Mouse (Mus musculus) cerebellum, postnatal 36 days (tissue): ENCODE results near the gene Gprc5a.

Experiments
- DNase-seq, 2 experiments: peaks; one replicate each; pipeline ENCODE4 v3.0.0; 2021 to 2022; ENCODE audit warnings: mixed read lengths in 2 of 2

The Gprc5a gene

DNA sequence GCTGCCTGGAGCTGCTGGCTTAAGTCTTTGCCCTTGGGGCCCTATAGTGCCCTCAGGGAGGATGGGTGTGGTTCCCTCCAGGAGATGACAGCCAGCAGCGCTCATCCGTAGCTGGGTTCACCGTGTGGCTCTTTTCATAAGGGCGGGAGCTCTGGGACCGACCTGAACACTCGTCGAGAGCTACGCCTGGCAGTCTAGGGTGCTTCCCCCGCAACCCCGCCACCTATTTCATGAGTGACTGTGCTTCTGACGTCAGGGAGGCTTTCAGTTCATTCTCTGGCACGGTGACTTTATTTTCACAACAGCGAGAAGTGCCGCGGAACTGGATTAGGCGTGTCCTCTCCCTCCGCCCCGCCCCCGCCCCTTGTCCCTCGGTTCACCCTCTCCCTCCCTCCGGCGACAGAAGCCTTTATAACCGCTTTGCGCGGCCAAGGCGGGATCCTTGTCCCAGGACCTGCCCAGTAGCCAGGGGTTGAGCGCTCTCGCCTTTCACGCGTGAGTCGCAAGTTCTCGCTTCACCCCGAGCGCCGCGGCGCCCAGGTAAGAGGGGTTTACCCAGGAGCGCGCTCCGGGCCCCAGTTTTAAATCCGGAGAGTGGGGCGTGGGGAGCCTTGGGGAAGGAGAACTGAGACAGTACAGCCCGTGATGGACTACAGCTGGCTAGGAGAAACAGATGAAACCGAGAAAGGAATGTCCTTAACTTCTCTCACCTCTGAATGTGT lies at the start of gene Gprc5a:
Gene Gprc5a, plus strand, starts transcription at position 416 of the 722 bp plus-strand sequence.
- no peak for DNase-seq

DNA sequence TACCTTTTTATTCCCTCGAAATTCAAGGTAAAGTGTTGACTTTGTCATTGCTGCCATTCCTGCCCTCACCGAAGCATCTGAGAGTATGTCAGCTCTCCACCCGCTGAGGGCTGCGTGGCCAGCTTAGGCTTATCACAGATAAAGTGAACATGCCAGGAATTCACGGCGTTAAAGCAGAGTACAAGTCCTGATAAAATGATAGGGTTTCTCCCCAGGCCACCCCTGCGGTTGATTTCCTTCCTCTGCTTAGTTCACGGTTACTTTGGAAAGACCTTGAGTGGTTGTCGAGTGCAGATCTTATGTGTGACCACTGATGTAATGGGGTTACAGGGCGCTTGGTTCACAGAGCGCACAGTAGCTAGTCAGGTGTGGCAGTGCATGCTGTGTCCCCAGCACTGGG lies 48.2 kb upstream of the Gprc5a start:
- DNase-seq = no peak

DNA sequence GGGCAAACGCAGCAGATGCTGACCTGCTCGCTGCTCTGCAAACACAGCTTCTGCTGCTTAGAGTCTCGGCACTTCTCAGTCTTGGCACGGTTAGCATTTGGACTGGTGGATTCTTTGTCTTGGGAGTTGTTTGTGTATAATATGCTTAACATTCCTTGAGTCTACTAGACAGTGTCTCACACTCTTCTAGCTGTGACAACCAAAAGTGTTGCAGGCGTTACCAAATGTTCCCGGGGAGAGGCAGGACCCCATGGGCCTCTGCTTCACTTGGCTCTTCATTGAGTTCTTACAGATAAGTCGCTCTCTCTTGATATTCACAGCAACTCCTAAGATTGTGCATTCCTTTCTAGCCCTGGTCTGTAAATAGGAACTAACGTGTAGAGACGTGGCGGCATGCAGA lies 45.9 kb upstream of the Gprc5a start:
- DNase-seq = no peak

DNA sequence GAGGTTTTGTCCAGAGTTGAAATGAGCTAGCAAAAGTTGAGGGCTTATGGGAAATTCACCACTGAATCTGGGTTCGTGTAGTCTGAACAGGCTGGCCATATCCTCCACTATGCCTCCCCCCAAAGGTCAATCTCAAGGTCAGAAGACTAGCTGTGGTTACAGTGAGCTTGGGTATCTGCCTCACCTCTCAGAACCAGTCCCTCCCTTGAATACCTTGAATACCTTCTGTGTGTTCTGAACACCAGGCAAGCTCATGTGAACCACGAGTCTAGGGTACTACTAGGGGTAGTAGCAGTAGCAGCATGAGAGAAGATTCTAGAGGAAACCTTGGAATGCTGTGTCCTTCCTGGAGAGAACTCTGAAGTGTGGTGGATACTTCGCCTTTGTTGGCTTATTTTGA lies 43.8 kb upstream of the Gprc5a start:
- no peak for DNase-seq

DNA sequence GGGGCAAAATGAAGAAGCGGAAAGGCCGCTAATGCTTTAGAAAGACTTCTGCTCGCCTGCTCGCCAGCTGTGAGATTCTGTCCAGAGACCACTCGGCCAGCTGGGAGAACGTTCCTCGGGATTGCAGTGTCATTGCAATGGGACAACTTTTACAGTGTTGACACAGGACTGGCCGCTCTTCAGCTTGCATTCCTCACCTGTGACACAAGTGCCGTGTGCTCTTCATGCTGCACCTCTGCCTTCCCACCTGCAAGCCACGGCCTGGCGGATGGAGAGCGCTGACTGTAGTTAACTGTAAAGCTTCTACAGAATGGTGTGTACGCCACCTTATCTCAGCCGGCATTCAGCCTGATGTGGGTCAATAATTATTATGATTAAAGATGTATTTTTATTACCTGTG lies 42.1 kb upstream of the Gprc5a start:
- no peak for DNase-seq

DNA sequence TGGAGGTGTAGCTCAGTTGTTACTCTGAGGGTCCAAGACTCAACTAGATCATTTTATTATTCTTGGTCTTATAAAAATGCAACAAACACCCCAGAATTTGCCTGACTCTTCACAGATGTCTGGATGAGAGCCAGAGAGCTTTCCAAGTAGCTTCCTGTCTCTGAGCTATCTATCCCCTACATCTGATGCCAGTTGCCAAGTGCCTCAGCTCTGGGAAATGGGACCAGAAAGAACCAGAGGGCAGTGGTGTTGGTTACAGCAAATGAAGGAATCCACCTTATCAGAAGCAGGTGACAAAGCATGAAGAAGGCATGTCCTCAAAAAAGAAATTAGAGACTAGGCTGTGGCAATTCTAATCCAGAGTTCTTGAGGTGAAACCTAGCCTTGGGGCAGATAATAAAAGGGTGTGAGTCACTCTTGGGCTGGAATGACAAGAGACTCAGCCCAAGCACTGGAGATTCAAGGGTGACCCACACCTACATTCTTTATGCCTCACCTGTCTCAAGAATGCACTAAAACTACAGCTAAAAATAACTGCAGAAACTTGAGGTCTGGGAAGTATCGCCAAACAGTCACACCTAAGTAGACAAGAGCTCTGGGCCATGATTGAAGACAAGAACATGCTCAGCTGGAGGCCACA lies 40.5 kb upstream of the Gprc5a start:
- DNase-seq = no peak

DNA sequence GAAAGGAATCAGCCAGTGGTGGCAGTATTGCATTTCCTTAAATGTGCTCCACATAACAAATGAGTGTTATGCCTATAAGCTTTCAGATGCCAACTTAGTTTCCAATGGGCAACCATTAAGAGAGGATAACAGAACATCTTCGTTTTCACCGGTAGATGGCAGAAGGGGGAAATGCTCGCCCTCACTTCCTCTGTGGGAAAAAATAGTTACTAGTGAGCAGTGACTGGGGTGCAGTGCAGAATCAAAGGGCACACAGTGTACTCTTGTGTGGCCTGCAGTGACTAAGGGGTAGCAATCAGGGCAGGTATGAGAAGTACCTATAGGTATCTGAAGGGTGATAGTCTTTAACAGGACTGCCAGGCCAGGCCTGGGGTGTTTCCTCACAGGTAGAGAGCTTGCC lies 39.2 kb upstream of the Gprc5a start:
- DNase-seq = peak in 1 of 2 experiments; percentile 9

DNA sequence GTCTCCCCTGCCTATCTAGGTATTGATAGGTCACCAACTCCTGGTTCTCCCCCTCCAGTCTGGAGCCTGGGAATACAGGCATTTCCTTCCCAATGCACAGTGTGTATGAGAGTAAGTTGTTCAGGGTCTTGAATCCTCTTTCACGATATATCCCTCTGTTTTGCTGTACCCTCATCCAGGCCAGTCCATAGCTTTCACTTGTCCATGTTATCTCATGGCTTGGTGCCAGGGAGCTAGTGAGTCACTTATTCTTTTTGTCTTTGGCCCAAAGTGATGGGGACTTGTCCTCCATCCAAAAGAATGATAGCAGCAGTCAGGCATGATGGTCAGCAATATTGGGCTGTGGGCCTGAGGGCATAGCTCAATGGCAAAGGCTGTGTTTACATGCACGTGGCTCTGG lies 38.7 kb upstream of the Gprc5a start:
- no peak for DNase-seq

DNA sequence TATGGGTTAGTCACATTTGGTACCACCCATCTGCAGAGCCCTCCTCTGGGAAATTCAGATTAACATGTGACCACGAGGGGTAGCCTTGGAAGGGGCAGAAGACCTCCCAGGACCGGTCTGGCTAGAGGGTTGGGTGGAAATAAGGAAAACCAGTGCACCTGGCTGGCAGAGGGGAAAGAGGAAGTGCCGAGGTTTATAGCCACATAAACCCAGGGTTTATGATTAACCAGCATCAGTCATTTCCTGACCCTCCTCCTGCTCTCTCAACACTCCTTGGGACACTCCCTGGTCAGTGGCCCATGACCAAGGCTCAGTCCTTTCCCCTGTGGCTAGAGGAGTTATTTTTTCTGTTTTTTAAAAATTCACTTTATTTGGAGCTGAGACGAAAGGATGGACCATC lies 36.2 kb upstream of the Gprc5a start:
- DNase-seq = no peak

DNA sequence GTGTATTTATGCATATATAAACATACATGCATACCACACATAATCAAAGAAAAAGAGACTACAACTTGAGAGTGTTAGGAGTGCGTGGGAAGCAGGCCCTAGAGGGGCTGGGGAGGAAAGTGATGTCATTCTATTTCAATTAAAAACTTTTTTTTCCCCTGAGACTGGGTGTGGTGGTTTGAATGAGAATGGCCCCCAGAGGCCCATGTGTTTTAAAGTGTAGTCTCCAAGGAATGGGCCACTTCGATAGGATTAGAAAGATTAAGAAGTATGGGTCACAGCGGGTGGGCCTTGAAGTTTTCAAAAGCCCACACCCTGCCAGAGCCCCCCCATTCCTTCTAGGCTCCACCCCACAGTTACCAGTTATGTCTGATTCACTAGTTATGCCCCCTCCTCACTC lies 26.8 kb upstream of the Gprc5a start:
- DNase-seq = no peak

DNA sequence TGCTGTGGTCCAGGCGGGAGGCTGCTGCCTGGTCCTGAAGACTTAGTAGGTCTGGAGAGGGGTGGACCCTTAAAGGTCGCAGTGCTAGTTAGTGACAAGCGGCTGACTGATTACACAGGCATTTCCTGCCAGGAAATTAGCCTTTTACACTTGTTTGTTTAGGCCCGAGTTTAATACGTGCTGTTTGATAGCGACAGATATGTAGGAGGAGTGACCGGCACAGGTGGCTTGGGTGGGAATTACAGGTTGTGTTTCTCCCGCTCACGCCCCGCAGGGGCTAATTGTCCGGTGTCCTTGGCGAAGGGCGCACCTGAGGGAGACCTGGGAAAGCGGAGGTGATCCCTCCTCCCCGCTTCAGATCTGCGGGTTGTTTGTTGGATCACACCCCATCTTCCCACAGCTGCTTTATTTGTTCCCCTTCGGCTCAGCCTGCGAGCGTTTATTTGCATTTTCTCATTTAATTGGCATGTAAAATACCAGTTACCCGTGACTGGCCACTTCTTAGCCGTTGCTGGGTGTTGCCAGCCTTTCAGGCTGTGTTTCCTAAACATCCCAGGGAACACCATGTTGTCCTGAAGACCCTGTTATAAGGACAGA lies 25.1 kb upstream of the Gprc5a start:
- DNase-seq = peak in 1 of 2 experiments; percentile 10

DNA sequence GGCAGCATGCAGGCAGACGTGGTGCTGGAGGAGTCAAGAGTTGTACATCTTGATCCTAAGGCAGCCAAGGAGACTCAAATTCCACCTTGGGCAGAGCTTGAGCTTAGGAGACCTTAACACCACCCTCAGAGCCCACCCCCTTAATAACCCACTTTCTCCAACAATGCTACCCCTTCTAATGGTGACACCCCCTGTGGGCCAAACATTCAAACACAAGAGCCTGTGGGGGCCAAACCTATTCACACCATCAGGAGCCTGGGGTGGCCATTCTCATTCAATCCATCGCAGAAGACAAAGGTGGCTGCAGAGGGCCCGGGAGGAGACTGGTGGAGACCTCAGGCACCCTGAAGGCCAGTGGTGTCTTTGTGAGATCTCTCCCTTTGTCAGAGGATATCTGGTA lies 23.5 kb upstream of the Gprc5a start:
- no peak for DNase-seq

DNA sequence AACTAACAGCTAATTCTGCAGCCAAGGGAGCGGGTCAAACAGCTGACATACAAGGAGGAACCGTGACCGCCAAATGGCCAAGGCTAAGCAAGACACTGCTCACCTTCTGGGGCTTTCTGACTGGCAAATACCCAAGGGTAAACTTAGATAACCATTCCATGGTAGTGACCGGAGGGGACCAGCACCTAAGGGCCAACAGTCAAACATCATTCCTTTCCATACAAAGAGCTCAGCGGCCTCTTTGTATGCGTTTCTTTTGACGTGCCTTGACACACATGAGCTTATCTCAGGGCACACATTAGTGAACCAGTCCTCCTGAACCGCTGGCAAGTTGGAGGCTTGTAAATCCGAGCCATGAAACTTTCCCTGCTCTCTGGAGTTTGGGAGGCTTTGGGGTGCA lies 18.2 kb upstream of the Gprc5a start:
- no peak for DNase-seq

DNA sequence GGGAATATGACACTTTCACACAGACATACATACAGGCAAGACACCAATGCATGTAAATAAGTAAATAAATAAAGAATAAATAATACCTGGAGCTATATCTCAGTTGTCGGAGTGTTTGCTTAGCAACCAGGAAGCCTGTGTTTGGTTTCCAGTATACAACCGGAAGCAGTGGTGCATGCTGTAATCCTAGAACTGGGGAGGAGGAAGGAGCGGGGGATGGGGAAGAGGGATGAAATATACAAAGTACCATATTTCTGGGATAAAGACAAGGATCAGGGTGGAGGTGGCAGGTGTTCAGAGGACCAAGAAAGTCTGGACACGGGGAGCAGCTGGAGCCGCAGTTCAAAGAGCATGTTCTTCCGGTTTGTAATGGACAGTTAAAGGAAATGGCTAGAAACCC lies 16.9 kb upstream of the Gprc5a start:
- DNase-seq = no peak

DNA sequence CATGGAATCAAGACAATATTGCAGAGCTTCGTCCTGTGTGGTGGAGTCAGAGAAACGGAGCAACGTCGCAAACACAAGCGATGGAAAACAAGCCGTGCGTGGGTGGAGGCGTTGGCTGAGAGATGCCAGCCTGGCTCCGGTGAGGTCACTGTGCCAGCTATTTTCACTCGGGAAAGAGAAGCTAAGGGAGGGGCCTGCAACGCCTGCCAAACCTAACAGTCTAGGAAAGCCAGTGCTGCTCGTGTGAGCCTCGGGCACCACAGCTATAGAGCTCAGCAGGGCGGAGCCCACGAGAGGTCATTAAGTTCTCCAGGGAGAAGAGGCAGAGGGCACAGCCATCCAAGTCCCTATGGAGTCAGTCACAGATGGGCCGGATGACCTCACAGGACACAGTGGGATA lies 16.5 kb upstream of the Gprc5a start:
- peak; percentile 57 to 67 for DNase-seq

DNA sequence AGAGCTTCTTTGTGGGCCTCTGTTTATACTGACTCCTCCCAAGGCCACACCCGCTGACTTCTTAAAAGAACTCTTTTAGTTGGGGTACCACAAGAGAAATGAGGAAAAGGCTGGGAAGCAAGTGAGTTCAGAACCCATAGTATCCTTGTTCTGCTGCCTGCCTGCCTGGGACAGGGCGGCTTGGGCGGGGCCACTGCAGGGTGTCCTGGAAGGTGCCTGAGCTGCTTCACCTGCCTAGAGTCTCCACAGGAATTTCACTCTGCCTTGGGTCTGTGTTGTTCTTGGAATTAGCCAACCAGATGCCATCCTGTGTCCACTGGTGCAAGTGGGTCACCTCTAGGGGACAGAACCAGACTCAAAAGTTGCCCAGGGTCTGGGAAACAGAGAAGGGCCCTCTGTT lies 11.7 kb upstream of the Gprc5a start:
- DNase-seq = no peak

DNA sequence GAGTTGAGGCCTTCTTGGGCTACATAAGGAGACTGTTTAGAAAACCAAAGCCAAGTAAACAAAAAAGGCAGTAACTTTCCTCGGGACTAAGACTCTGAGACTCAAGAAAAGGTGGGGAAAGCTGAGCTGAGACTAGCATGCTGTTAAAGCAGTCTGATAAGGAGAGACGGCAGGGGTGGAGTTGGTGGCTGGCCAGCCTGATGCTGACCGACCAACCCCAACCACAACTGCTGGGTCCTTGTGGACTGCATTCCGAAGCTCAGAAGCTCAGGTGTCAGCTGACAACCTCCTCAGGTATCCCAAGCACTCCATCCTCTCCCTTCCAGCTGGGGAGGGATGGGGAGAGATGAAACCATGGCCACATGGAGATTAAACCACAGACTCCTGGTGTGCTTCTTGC lies 9.6 kb upstream of the Gprc5a start:
- DNase-seq = no peak

DNA sequence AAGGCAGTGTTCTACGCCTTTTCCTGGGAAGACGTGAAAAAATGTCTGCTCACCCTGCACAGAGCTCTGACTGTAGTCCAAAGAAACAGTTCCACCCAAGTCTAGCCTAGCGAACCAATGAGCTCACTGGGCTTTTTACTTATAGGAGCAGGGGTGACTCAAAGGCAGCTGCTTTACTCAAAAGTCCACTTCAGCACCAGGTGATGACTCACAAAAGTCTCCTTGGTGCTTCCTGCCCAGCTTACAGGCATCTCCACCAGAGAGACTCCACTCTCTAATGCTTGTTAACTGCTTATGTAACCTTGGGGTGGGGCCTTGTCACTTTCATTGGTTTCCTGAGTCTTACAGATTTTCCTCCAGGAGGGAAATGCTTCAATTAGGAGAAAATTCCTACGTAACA lies 4.7 kb upstream of the Gprc5a start:
- no peak for DNase-seq

DNA sequence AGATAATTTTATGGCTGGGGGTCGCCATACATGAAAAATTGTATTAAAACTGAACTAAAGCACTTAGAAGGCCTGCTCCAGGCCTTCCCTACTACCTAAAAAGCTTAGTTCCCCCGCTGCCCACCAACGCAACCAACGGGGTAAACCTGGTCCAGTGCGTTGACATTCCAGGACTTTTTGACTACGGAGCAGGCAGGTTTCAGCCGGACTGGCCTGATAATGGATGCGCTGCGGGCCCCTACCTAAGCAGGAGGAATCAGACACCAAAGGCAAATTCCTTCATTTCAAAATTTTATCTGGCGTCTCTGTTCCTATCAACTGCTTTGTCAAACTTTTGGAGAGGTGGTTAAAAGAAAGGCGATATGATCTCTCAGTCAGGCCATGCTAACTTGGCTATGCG lies 830 bp upstream of the Gprc5a start:
- no peak for DNase-seq

DNA sequence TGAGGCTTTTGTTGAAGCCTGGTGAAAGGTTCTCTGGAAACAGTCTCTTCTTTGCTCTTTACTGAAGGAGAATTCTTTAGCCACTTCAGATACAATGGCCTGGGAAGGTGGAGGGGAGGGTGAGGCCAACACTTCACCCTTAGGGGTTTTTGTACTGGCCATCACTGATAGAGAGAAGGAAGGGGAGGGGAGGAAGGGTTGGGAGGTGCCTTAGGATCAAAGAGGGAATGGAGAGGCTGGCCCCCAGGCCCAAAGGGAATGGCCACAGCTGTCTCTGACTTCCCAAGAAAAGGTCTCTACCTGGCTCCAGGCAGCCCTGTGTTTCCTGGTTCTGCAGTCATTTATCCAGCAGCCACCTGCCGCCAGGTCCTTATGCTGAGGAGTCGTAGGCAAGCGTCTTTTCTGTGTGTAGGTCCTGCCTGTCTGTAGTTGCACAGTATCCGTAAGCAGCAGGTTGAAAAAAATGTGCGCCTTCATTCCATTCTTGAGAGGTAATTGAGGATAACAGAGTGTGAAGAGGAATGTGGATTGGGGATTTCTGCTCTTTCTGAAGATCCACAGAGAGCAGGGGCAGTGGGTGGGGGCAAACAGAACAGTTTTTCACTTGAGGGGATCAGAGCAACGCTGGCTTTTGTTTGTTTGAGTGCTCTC lies 1.5 kb downstream of the Gprc5a start:
- DNase-seq = no peak

DNA sequence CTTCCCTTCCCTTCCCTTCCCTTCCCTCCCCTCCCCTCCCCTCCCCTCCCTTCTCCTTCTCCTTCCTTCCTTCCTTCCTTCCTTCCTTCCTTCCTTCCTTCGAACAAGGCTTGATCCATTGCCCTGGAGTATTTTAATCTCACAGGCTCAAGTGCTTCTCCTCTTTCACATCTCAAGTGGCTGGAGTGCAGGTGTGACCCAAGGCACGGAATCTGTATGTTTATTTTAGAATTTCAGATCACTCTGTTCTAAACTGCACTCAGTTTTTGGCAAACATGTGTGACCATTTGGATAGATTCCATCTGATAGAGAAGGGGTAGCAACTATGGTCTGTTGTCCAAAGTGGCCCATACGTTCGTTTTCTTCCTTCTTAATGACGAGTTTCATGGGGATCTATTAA lies 2.8 kb downstream of the Gprc5a start:
- no peak for DNase-seq

DNA sequence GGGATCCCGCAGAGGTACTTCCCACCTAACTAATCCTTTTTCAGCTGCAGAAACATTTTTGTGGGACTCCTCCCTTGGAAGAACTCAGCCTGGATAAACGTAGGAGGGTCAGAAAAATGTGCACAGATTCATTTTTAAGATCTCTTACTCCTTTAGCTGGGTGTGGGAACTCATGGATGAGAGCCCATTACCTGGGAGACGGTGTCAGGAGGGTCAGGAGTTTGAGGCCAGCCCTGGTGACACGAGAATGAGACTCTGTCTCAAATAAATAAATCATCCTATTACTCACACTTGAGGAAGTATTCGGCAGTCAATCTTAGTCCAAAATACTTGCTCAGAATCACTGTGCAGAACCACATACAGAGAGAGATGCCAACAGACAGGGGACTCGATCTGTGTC lies 4.4 kb downstream of the Gprc5a start:
- no peak for DNase-seq

DNA sequence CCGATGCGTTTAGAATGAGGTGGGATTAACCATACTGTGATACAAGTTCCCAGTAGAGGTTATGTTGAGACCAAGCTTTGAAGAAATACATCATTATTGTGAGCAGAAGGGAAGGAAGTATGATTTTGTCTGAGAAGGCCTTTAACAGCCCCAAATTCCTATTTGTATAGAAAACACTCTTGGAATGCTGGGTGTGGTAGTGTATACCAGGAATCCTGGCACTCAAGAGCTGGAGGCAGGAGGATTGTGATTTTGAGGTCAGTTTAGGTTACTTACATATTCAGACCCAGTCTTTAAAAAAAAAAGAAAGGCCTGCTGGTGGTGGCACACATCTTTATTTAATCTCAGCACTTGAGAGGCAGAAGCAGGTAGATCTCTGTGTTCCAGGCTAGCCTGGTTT lies 4.9 kb downstream of the Gprc5a start:
- DNase-seq = no peak

DNA sequence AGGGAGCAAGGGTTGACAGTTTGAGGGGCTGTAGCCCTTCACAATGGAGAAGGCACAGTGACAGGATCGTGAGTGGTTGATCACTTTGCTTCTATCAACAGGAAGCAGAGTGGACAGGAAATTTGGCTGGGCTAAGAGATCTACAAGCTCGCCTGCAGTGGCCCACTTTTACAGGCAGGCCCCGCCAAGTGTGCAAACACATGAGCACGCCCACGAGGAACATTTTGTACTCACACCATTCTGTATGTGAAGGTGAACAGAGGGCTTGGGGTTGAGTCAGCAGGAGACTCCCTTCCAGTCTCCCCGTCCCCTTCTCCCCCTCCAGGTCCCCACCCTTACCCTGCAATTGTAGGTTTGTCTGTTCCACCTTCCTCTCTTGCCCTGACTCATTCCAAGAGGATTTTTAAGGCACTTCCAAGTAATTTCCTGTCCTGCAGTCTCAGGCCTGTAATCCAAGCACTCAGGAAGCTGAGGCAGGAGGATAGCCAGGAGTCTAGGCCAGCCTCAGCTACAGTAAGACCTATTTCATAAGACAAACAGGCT lies 9.0 kb downstream of the Gprc5a start:
- DNase-seq = no peak
